Mouse (Mus musculus) frontal cortex, adult (tissue): ENCODE measurements around the gene Dph6.
"Not testable (repeated sequence)": the region's sequence is repeated elsewhere in the genome, so short reads cannot be mapped to it uniquely, and the experiment has no call there.

ENCODE experiments used
- ATAC-seq: cut with Nextera tagmentation; 2 replicates; pipeline ENCODE4 v1.9.2; 2017; ENCODE audit warnings: mild to moderate bottlenecking, moderate library complexity, mixed read lengths; ENCODE audit not compliant: low TSS enrichment

Gene Dph6

GRCm38 (mm10) chr2:114654365-114655239, at the start of gene Dph6:
Gene Dph6, minus strand, starts transcription at chr2:114654964.
- peak; percentile 97 for ATAC-seq

GRCm38 (mm10) chr2:114700966-114701685, 46.4 kb upstream of the Dph6 start:
- ATAC-seq = no peak

DNA sequence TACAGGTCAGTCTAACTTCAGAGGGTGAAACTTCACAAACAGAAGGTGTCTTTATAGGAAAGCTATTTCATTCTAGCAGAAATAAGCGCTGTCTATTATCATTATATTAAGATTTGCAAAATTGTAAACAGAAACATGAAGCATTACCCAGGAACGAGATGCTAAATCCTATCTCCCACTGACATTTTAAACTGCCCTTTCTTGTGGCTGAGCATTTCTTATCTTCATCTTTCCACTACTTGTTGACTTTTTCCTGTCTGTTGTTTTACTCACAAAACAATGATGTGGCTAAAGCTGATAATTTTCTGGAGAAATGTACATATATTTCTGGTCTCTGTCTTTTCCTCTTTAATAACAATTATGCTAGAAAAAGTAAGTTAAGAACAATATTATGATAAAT, 36.8 kb upstream of the Dph6 start:
- ATAC-seq = no peak

- ATAC-seq = no peak
Observed at GRCm38 (mm10) chr2:114687483-114687882, 32.7 kb upstream of the Dph6 start.

GRCm38 (mm10) chr2:114687081-114687480, 32.3 kb upstream of the Dph6 start:
- ATAC-seq = peak; percentile 87

DNA sequence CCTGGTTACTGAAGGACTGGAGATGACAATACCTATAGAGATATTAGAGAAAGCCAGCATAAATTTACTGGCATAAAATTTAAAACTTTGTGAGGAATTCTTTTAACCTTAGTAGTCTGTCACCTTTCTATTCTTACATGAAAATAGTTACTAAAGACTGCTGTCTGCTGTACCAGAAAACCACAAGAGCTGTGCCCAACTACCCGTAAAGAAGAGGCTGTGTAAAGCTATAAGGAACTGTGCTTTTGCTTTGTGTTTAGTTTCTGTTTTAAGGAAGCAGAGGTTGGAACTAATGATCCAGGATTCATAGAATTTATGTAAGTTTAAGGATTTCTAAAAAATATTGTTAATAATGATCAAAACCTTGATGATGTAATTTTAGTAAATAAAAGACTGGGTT, 19.1 kb upstream of the Dph6 start:
- no peak for ATAC-seq

DNA sequence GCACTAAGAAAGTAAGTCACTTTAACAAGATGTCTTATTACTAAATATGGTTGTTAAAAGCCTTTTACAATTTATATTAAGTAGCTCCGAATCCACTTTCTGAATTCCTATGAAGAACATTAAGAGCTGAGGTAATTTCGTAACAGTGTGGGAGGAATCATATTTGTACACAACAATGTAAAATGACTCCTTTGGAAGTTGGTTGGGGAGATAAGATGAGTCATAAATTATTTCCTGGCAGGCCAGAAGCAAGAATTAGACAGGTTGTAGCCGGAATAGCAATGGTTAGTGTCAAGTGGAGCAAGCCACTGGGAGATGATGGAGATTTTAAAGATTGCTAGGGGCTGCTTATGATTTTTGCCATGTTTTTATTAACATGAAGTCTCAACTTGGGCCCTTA, 16.2 kb upstream of the Dph6 start:
- ATAC-seq = peak; percentile 62

- no peak for ATAC-seq
Observed at GRCm38 (mm10) chr2:114658954-114659353, 4.2 kb upstream of the Dph6 start.

DNA sequence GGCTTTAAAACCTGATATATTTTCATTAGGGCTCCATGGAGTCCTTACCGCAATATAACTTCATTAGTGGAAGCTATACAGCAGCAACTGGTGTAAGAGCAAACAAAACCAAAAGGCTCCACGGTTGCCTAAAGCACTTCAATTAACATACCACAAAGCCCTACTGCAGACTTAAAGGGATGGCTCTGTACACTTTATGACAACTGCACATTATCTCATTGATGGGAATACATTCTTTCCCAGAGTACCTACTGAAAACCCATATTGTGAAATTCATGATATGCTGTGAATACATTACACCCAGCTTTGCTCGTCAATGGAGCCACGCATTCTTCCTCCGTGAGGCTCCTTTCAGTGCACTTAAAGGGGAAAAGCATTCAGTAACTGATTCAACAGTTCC, 8.5 kb downstream of the Dph6 start:
- no peak for ATAC-seq

- no peak for ATAC-seq
Observed at GRCm38 (mm10) chr2:114643832-114644231, 10.9 kb downstream of the Dph6 start.

DNA sequence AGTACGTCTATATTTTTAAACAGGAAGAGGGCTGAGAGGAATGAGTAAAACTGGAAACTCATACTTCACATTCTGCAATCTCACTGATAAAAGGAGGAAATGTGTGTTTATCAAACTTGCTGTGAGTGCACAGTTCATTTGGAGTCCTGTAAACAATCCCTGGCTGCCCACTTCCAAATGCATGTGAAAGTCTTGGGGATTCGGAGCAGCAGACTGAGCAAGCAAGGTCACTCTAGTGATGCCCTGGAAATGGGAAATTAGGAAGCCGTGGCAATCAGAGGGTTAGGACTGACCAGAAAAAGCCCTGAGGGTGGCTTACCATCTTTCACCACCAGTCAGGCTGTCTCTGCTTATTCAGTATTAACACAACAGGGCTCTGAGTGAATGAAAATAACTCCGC, 30.1 kb downstream of the Dph6 start:
- ATAC-seq = no peak

DNA sequence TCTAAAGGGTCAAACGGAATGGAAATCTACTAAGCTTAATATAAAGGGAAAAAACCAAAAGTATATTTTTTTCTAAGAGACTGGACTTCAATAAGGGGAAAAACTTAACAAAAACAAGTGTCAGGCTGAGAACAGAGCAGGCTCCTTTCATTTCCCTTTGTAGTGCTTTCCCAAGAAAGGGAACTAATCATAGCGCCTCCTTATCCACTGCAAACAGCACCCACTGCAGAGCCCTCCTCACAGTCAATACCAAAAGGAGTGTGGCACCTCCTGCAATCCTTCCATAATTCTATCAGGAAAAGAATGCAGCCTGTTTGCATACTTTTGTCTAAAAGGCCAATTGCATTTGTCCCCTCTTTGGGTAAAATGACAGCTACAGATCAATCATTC, 32.2 kb downstream of the Dph6 start:
- ATAC-seq = peak; percentile 81

GRCm38 (mm10) chr2:114621781-114622549, 32.8 kb downstream of the Dph6 start:
- ATAC-seq = peak; percentile 92

DNA sequence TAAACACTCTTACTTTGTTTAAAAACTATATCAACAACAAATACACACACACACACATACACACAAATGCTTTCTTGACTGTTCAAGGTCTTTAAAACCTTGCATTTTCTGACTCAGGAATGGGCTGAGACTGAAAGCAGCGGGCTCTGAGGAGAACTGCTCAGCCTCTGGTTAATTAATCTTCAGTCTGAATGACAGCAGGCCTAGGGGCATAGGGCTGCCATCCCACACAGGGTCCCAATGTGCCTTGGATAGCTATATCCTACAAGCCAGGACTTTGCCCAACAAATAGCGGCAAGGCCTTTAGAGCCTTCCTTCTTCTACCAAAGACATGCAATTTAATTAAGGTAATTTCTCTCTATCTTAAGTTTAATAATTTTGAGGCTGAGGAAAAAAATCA, 43.2 kb downstream of the Dph6 start:
- no peak for ATAC-seq

DNA sequence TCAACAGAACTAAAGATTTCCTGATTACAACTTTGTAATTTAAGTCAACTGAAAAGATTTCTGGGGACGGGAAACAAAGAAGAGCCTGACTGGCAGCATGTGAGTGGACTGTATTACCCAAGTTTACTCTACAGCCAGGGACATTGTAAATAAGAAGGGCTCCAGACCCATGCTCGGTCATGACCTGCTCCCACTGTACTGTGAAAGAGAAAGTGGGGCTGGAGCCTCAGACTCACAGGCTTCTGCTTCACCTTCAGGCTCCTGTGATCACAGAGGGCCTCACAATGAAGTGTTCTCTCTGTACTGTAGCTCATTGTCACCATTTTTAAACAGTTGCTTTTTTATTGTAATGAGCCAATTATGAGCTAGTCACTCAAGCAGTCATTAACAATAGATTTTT, 44.7 kb downstream of the Dph6 start:
- no peak for ATAC-seq

GRCm38 (mm10) chr2:114605202-114605601, 49.6 kb downstream of the Dph6 start:
- ATAC-seq = not testable (repeated sequence)

- ATAC-seq = no peak
Observed at GRCm38 (mm10) chr2:114601174-114601573, 53.6 kb downstream of the Dph6 start.

DNA sequence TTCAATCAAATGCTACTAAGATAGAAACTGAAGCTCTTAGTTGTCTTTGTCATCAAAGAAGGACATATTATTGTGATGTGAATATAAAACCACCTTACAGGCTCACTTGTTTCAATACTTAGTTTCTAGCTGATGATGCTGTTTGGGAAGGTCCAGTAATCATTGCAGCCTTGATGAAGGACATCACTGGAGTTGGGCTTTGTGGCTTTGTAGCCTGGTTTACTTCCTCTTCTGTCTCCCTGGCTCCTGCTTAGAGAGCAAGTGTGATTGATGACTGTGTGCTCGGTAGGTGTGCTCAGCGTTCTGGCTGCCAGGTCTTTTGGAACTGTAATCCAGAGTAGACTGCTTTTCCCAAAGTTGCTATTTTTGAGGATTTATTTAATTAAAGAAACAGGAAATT, 55.0 kb downstream of the Dph6 start:
- no peak for ATAC-seq

DNA sequence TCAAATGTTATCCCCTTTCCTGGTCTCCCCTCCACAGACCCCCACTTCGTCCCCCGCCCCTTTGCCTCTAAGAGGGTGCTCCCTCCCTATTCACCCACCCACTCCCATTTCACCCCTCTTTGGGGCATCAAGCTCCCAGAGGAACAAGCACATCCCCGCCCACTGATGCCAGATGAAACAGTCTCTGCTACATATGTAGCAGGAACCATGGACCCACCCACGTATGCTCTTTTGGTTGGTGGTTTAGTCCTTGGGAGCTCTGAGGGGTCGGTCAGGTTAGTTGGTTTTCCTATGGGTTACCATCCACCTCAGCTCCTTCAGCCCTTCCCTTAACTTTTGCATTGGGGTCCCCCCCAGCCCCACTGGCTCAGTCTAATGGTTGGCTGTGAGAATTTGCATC, 61.4 kb downstream of the Dph6 start:
- peak; percentile 70 for ATAC-seq

GRCm38 (mm10) chr2:114580714-114581113, 74.0 kb downstream of the Dph6 start:
- ATAC-seq = no peak

DNA sequence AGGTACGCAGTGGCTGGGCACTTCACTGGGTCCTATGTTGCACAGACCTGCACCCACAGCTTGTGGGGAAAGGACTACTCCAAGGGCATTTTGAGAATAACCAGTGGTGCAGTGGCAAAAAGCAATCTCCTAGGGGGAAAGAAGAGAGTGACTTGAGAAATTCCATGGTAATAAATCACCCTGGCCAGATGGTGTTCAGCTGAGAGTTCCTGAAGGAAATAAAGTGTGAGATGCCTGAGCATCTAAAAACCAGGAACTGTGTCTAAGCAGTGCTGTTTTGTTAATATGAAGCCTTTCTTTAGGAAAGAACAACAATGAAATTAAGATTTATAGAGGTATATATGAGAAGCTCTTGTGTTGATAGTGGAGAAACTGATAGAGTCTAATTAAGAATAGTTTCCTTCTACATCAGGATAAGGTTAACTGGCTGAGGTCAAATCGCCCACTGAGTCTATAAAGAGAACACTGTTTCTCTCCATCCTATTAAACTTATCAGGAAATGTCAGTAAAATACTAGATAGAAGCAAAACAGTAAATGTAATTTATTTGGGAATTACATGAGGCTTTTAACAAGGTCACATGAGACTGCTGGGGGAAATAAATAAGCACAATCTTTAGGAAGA, 111.7 kb downstream of the Dph6 start:
- ATAC-seq = no peak

- ATAC-seq = peak; percentile 92
Observed at GRCm38 (mm10) chr2:114542325-114542724, 112.4 kb downstream of the Dph6 start.
